Mouse (Mus musculus) retina, adult 2 months (tissue): ENCODE data around the gene Ttc14.

Experiments
- DNase-seq: peaks from one replicate; pipeline ENCODE4 v3.0.0-alpha.2; 2012; ENCODE audit warnings: low read depth, low spot score

Ttc14 gene

GRCm38 (mm10) chr3:33799617-33800512 is at the start of gene Ttc14:
Gene Ttc14, plus strand, starts transcription at chr3:33799832.
- peak; percentile 92 for DNase-seq

DNA sequence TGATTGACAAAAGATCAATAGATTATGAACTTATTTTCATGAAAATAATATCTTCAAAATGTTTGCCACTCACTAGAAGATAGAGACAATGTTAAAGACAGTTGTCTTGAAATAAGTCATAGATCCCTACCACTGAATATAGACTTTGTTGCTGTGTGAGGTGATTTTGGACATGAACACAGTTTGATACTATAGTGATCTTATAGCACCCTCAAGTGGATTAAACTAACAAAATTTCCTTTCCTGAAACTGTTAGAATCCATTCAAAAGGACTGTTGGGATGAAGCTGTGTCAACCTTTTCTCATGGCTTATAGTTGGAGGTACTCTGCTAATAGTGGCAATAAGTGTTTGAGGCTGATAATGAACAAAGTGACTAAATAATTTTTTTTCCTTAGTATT is 8.7 kb upstream of the Ttc14 start:
- DNase-seq: no peak

DNA sequence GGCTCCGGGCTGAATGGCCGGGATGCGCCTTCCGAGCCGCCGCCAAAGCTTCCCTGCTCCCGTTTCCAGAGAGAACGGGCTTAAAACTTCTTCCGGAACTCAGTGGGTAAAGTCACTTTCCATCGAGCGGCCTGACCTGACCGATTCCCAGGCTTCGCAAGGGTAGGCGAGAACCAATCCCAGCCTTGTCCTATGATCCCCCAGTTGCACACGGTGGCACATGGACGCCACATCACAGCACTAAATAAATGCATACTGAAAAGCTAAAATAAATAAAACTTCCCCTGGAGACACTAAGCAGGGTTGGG is 835 bp downstream of the Ttc14 start:
- no peak for DNase-seq

GRCm38 (mm10) chr3:33807151-33807550 is 7.5 kb downstream of the Ttc14 start:
- DNase-seq: no peak

GRCm38 (mm10) chr3:33824135-33824946 is 24.7 kb downstream of the Ttc14 start:
- no peak for DNase-seq

- DNase-seq: no peak
Measured at GRCm38 (mm10) chr3:33832351-33832750, 32.7 kb downstream of the Ttc14 start.

- no peak for DNase-seq
Measured at GRCm38 (mm10) chr3:33836576-33836975, 36.9 kb downstream of the Ttc14 start.

DNA sequence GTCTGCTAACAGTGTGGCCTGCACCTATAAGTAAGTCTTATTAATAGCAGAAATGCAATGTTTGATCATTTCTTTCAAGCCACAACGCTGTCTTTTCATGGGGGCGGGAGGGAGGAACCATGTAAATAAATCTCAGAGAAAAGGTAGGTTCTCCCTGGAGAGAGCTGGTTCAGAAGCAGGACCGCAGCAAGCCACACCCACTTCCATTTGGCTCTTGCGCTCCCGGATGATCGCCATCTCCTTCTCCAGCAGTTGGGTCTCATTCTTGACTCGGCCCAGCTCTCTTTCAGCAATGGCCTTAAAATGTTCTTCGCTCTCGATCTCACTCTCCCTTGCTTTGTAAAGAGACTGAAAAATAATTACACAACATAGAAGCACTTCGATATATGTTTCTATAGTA is 39.2 kb downstream of the Ttc14 start:
- DNase-seq: no peak

- DNase-seq: peak; percentile 61
Measured at GRCm38 (mm10) chr3:33843801-33844632, 44.4 kb downstream of the Ttc14 start, which contains the start of gene Ccdc39. Gene Ccdc39, minus strand, starts transcription at chr3:33844310.

DNA sequence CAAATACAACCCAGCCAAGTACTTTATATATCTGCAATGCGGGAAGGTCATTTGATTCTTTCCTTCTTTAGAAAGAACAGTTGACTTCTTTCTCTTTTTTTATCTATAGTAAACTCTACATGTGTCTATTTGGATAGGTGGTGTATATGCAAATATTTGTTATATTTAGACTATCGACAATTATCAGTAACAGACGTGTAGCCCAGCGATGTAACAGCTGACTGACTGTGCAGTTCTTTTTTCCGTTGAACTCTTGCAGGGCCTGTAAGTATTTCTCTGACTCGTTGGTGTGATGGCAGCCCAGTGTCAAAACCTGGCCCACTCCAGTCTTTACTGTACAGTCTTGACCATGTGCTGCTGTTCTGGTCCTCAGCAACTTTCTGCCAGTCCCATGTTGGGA is 47.0 kb downstream of the Ttc14 start:
- DNase-seq: no peak

DNA sequence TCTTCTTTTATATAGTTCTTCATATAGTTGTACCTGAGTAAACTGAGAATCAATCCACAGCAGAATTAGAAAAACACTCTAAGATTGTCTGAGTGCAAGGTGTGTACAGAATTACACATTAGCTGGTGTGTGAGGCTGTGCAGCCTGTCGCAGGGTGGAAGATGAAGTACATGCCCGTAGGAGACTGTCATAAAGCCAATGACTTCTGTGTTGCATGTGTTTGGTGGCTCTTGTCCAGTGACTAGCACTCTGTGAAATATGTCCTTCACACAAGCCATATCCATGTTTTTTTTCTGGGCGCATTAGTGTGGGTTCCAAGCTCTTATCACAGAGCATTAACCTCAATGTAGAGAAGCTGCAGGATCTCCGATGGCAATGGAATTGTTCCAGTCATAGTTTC is 51.2 kb downstream of the Ttc14 start:
- no peak for DNase-seq

GRCm38 (mm10) chr3:33853062-33853461 is 53.4 kb downstream of the Ttc14 start:
- DNase-seq: no peak

DNA sequence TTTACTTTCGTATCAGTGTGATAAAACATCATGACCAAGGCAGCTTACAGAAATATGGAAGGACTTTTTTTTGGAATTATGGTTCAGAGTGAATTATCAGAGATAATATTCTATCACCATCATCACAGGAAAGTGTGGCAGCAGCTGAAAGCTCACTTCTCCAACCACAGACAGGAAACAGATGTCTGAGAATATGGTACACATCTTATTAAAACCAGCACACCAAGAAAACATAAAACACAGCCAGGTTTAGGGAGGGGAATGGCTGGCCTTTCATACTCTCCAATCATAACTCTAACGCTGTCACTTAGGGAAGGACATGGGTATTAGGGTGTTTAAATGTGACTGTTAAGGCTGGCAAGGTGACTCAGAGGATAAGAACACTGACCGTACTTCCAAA is 59.3 kb downstream of the Ttc14 start:
- DNase-seq: no peak

DNA sequence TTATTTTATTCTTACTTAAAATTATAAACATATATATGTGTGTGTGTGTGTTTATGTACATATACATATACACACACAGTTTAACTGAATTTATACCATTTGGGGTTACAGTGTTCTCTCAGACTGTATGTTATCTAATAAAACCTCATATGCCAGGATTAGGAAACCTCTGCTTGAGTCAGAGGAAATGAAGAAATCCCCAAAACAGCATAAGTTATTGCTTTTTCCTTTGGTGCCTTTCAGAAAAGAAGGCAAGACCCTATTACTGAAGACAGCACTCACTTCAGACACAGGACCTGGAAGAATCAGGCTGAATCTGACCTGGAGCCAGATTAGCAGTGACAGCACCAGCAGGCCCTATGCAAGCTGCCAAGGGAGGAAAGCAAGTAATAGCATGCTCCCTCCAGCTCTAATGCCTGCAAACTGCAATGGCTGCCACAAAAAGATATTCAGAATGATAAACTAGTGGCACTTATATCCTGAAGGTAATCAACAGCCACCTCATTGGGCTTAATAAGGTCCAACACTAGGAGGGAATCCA is 64.4 kb downstream of the Ttc14 start:
- no peak for DNase-seq
